Comparison of ENCODE assay signal across 19 mouse cellular contexts in genomic region chrX:48493763-48494162, GRCm38 (mm10).
"Had no signal": no experiment of that assay in that cellular context is flagged by ENCODE, and none has a peak within 500 bp of the region (broad histone marks: within the 10 kb centered on the region; RNA-seq: fewer than 3 reads in every experiment).

No protein-coding gene starts in this region.

- H3K4me3 ChIP-seq: kidney, embryonic 15.5 days; limb, embryonic 10.5 days; limb, embryonic 13.5 days; liver, embryonic 12.5 days; liver, embryonic 15.5 days; lung, embryonic 15.5 days; neural tube, embryonic 13.5 days had no signal

- H3K27ac ChIP-seq: kidney, embryonic 15.5 days; limb, embryonic 10.5 days; limb, embryonic 13.5 days; liver, embryonic 12.5 days; liver, embryonic 15.5 days; lung, embryonic 15.5 days; neural tube, embryonic 13.5 days had no signal

- H3K4me2 ChIP-seq: kidney, embryonic 15.5 days; limb, embryonic 13.5 days; liver, embryonic 12.5 days; liver, embryonic 15.5 days; lung, embryonic 15.5 days; midbrain, embryonic 11.5 days; neural tube, embryonic 13.5 days had no signal

- H3K4me1 ChIP-seq: kidney, embryonic 15.5 days; limb, embryonic 10.5 days; limb, embryonic 13.5 days; liver, embryonic 12.5 days; liver, embryonic 15.5 days; lung, embryonic 15.5 days; neural tube, embryonic 13.5 days had no signal

- H3K9me3 ChIP-seq: kidney, embryonic 15.5 days; limb, embryonic 10.5 days; limb, embryonic 13.5 days; liver, embryonic 12.5 days; liver, embryonic 15.5 days; lung, embryonic 15.5 days; neural tube, embryonic 13.5 days had no signal

- H3K27me3 ChIP-seq: kidney, embryonic 15.5 days; limb, embryonic 13.5 days; liver, embryonic 12.5 days; liver, embryonic 15.5 days; lung, embryonic 15.5 days; neural tube, embryonic 13.5 days had no signal

- H3K9ac ChIP-seq: kidney, embryonic 15.5 days; limb, embryonic 13.5 days; liver, embryonic 12.5 days; liver, embryonic 15.5 days; lung, embryonic 15.5 days; neural tube, embryonic 13.5 days had no signal

- DNase-seq: kidney, adult 8-10 months; kidney, postnatal 10 days; kidney, postnatal 36 days; liver; lung, adult 18-20 months; lung, postnatal 10 days; lung, postnatal 4 days; midbrain, embryonic 14.5 days; retina, postnatal 1 day; thymus, adult 18-20 months; thymus, postnatal 36 days had no signal

- ATAC-seq: liver, embryonic 12.5 days had no signal
